Mouse (Mus musculus): ENCODE data around the gene Dmpk.

The Dmpk gene

GRCm38 (mm10) chr7:19097217-19097616 lies 13.6 kb downstream of the Dmpk start:
- DNase-seq: no peak

GRCm38 (mm10) chr7:19097863-19098262 lies 14.2 kb downstream of the Dmpk start:
- no peak for DNase-seq

- no peak for DNase-seq
These were observed 15.2 kb downstream of the Dmpk start for GRCm38 (mm10) chr7:19098811-19099210.

GRCm38 (mm10) chr7:19100290-19100689 lies 16.6 kb downstream of the Dmpk start:
- DNase-seq: no peak

GRCm38 (mm10) chr7:19103741-19104140 lies 20.1 kb downstream of the Dmpk start:
- DNase-seq: no peak

GRCm38 (mm10) chr7:19104486-19104885 lies 20.8 kb downstream of the Dmpk start:
- DNase-seq: no peak

- no peak for DNase-seq
These were observed 23.8 kb downstream of the Dmpk start for GRCm38 (mm10) chr7:19107436-19107835.

GRCm38 (mm10) chr7:19109565-19109964 lies 25.9 kb downstream of the Dmpk start:
- no peak for DNase-seq

- DNase-seq: peak; percentile 78
These were observed 34.6 kb downstream of the Dmpk start, which contains the start of gene Gm4969 for GRCm38 (mm10) chr7:19118028-19118771. TSS of gene Gm4969 (minus strand) at chr7:19118368.

GRCm38 (mm10) chr7:19119083-19119482 lies 35.4 kb downstream of the Dmpk start:
- no peak for DNase-seq

- DNase-seq: peak; percentile 94
These were observed 36.2 kb downstream of the Dmpk start, which contains the start of gene Fbxo46 for GRCm38 (mm10) chr7:19119631-19120429. TSS of gene Fbxo46 (plus strand) at chr7:19119859.

- DNase-seq: peak; percentile 65
These were observed 38.0 kb downstream of the Dmpk start for GRCm38 (mm10) chr7:19121686-19122085.

- DNase-seq: no peak
These were observed 41.1 kb downstream of the Dmpk start for GRCm38 (mm10) chr7:19124713-19125112.

GRCm38 (mm10) chr7:19127744-19128143 lies 44.1 kb downstream of the Dmpk start:
- DNase-seq: no peak

GRCm38 (mm10) chr7:19129396-19129795 lies 45.7 kb downstream of the Dmpk start:
- DNase-seq: no peak

GRCm38 (mm10) chr7:19130657-19131056 lies 47.0 kb downstream of the Dmpk start:
- no peak for DNase-seq

- DNase-seq: peak; percentile 99
These were observed 47.7 kb downstream of the Dmpk start for GRCm38 (mm10) chr7:19131324-19131848.

- no peak for DNase-seq
These were observed 52.5 kb downstream of the Dmpk start for GRCm38 (mm10) chr7:19136168-19136567.

- no peak for DNase-seq
These were observed 53.2 kb downstream of the Dmpk start for GRCm38 (mm10) chr7:19136673-19137334.

- peak; percentile 83 for DNase-seq
These were observed 53.7 kb downstream of the Dmpk start for GRCm38 (mm10) chr7:19137380-19137779.
